Mouse (Mus musculus) ES-Bruce4 (cell line): Measurements from ENCODE around the gene Nsun2.

Experiments
- CTCF ChIP-seq: IDR thresholded peaks from one replicate; pipeline ENCODE4 v1.8.1; 2011; ENCODE audit warnings: low read depth, low read length
- EP300 ChIP-seq: IDR thresholded peaks from 2 replicates; pipeline ENCODE4 v1.6.1; 2011; ENCODE audit warnings: low read depth, low read length; ENCODE audit not compliant: insufficient read depth
- POLR2A ChIP-seq: IDR thresholded peaks from one replicate; pipeline ENCODE4 v1.8.1; 2011; ENCODE audit warnings: low read length; ENCODE audit not compliant: insufficient read depth

GRCm38 (mm10) chr13:69534334-69534653, 748 bp downstream of the Nsun2 start, which contains the start of gene Tent4a:
- TF ChIP-seq CTCF, result no peak
- TF ChIP-seq EP300, result no peak
- no peak for TF ChIP-seq POLR2A
